Mouse (Mus musculus) heart, postnatal 14 days (tissue): Measurements from ENCODE around the gene Fbxl5. TPM values are rescaled to one million over a fixed set of nuclear protein-coding genes. Genes with fewer than 3 reads are reported as not detected.

Experiments used
- DNase-seq, 2 experiments: peaks; one replicate each; pipeline ENCODE4 v3.0.0; 2021 to 2022
- intact Hi-C: fragments of 180-260 bp; cut with DNase I; formaldehyde crosslinking; loops from one replicate; pipeline ENCODE4 v1.15.1; 2025
- long read RNA-seq, 2 experiments: library from polyadenylated mRNA; stranded (forward); transcript quantifications; one replicate each; pipeline ENCODE4 v2.0.0; 2021
- total RNA-seq, 2 experiments: library from RNA; stranded (reverse); gene quantifications; 2 replicates each; pipeline ENCODE4 v1.2.3; 2021

Fbxl5 gene
- 10 to 100 TPM; 31.3 to 34.2 TPM for total RNA-seq
- long read RNA-seq, experiment 1, transcript Fbxl5-201 (11 exons, 2,858 nt) = major isoform, 41 of 56 reads
- long read RNA-seq, experiment 1, partial matches to known transcripts = 11 of 56 reads
- long read RNA-seq, experiment 1, other reads (novel, unspliced or antisense) = 3 of 56 reads
- long read RNA-seq, experiment 2, transcript Fbxl5-201 (11 exons, 2,858 nt) = major isoform, 44 of 56 reads
- long read RNA-seq, experiment 2, partial matches to known transcripts = 8 of 56 reads
- long read RNA-seq, experiment 2, other reads (novel, unspliced or antisense) = 3 of 56 reads

- intact Hi-C loops = no loop called here
- no peak for DNase-seq
Observed at GRCm38 (mm10) chr5:43821538-43821937, at the start of gene Fbxl5. Gene Fbxl5 (minus strand): TSS chr5:43821638.

- intact Hi-C loops = loop anchor here (2.0 kb wide), 1 partner anchor 24 kb away; no protein-coding TSS in a partner anchor
- DNase-seq = peak; percentile 36 to 46
Observed at GRCm38 (mm10) chr5:43868711-43869600, 47.5 kb upstream of the Fbxl5 start.

- intact Hi-C loops = loop anchor here (2.0 kb wide), 1 partner anchor 23 kb away; no protein-coding TSS in a partner anchor
- DNase-seq = no peak
Observed at GRCm38 (mm10) chr5:43868253-43868652, 46.8 kb upstream of the Fbxl5 start, which contains the start of gene Cd38. Gene Cd38 (plus strand): TSS chr5:43868553.

- intact Hi-C loops = no loop called here
- no peak for DNase-seq
Observed at GRCm38 (mm10) chr5:43865316-43865715, 43.9 kb upstream of the Fbxl5 start.

GRCm38 (mm10) chr5:43863642-43864041 lies 42.2 kb upstream of the Fbxl5 start:
- no peak for DNase-seq
- intact Hi-C loops = no loop called here

- intact Hi-C loops = no loop called here
- no peak for DNase-seq
Observed at GRCm38 (mm10) chr5:43860670-43861431, 39.4 kb upstream of the Fbxl5 start.

GRCm38 (mm10) chr5:43860096-43860495 lies 38.7 kb upstream of the Fbxl5 start:
- intact Hi-C loops = no loop called here
- DNase-seq = no peak

- intact Hi-C loops = no loop called here
- no peak for DNase-seq
Observed at GRCm38 (mm10) chr5:43859663-43860062, 38.2 kb upstream of the Fbxl5 start.

- intact Hi-C loops = no loop called here
- DNase-seq = no peak
Observed at GRCm38 (mm10) chr5:43855769-43856168, 34.3 kb upstream of the Fbxl5 start.

- intact Hi-C loops = no loop called here
Observed at GRCm38 (mm10) chr5:43853868-43854488, 32.5 kb upstream of the Fbxl5 start.

GRCm38 (mm10) chr5:43853096-43853867 lies 31.8 kb upstream of the Fbxl5 start:
- DNase-seq = no peak
- intact Hi-C loops = no loop called here

More at GRCm38 (mm10) chr5:43853868-43854488, 32.5 kb upstream of the Fbxl5 start:
- no peak for DNase-seq

- intact Hi-C loops = no loop called here
- DNase-seq = no peak
Observed at GRCm38 (mm10) chr5:43848275-43848674, 26.8 kb upstream of the Fbxl5 start.

- intact Hi-C loops = no loop called here
- DNase-seq = no peak
Observed at GRCm38 (mm10) chr5:43847555-43847954, 26.1 kb upstream of the Fbxl5 start.

GRCm38 (mm10) chr5:43846227-43846626 lies 24.8 kb upstream of the Fbxl5 start:
- intact Hi-C loops = no loop called here
- DNase-seq = no peak

GRCm38 (mm10) chr5:43845646-43846045 lies 24.2 kb upstream of the Fbxl5 start:
- no peak for DNase-seq
- intact Hi-C loops = loop anchor here (2.0 kb wide), 1 partner anchor 23 kb away; the partner anchor contains the start of gene Cd38

GRCm38 (mm10) chr5:43845083-43845482 lies 23.6 kb upstream of the Fbxl5 start:
- intact Hi-C loops = loop anchor here (2.0 kb wide), 1 partner anchor 24 kb away; the partner anchor contains the start of gene Cd38
- DNase-seq = peak in 1 of 2 experiments; percentile 27

- DNase-seq = no peak
- intact Hi-C loops = loop anchor here (5.0 kb wide), 3 partner anchors 50 to 260 kb away; partner anchors contain the start of gene Prom1
Observed at GRCm38 (mm10) chr5:43842576-43843155, 21.2 kb upstream of the Fbxl5 start.

- no peak for DNase-seq
- intact Hi-C loops = loop anchor here (5.0 kb wide), 3 partner anchors 50 to 260 kb away; partner anchors contain the start of gene Prom1
Observed at GRCm38 (mm10) chr5:43842011-43842285, 20.5 kb upstream of the Fbxl5 start.
